Mouse (Mus musculus) common myeloid progenitor, adult 5-6 weeks (primary cell): ENCODE results near the gene Rpusd2. TPM values are rescaled to one million over a fixed set of nuclear protein-coding genes. Genes with fewer than 3 reads are reported as not detected.
"Not testable (repeated sequence)": the region's sequence is repeated elsewhere in the genome, so short reads cannot be mapped to it uniquely, and the experiment has no call there.

Experiments
- ATAC-seq: replicated peaks from 2 replicates; pipeline ENCODE4 v1.8.0; 2016; ENCODE audit warnings: low read depth, mild to moderate bottlenecking, moderate TSS enrichment, inconsistent platforms; ENCODE audit not compliant: poor library complexity, severe bottlenecking
- total RNA-seq: library from RNA; stranded (forward); fragments of 200-1000, 187-1606 nt; gene quantifications from 2 replicates; pipeline ENCODE4 v1.2.3, GENCODE M21; 2017

The Rpusd2 gene
- 22.3 and 22.8 TPM in 2 replicates for total RNA-seq

DNA sequence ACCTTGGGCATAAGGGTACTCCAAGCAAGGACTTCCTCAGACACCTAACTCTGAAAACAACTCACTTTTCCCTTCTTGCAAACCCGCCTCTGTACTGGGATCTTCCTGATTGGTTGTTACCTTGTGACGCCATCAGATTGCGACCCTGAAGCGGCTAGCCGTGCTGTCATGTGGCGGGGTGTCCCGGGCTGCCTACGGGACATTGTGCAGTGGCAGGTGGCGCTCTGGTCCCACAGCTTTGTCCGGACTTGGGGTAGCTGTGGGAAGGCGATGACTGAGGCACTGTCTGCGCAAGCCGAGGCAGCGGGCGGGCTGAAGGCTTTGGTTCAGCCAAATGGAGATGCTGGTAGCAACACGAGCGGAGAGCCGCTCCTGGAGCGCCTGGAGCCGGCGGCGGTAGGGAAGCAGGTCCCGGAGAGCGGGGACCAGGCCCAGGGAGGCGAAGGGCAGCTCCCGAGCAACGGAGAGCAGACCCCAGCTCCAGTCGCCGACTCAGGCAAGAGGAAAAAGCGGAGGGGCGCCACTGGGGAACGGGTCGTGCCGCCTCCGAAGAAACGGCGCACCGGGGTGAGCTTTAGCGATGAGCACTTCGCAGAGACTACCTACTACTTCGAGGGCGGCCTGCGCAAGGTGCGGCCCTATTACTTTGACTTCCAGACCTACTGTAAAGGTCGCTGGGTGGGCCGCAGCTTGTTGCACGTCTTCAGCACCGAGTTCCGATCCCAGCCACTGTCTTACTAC lies at the start of gene Rpusd2:
TSS of gene Rpusd2 (plus strand) at position 135 of the 741 bp plus-strand sequence.
- ATAC-seq, result peak; percentile 98

DNA sequence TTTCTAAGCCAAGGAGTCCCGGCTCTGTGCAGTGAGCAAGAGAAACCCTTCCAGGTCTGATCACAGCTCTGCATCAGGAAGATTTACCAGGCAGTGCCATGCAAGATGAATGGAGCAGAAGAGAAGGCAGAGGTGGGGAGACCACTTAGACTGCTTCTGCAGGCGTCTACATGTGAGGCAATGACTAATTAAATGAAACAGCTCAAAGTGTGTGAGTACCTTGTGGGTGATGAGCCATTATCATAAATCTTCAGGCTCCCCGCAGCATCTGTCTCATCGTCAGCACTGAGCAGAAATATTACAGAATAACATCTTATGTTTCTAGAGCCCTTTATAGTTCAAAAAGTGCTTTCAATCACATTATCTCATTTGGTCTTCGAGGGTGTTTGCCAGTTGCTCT lies 39.1 kb upstream of the Rpusd2 start:
- ATAC-seq, result no peak

DNA sequence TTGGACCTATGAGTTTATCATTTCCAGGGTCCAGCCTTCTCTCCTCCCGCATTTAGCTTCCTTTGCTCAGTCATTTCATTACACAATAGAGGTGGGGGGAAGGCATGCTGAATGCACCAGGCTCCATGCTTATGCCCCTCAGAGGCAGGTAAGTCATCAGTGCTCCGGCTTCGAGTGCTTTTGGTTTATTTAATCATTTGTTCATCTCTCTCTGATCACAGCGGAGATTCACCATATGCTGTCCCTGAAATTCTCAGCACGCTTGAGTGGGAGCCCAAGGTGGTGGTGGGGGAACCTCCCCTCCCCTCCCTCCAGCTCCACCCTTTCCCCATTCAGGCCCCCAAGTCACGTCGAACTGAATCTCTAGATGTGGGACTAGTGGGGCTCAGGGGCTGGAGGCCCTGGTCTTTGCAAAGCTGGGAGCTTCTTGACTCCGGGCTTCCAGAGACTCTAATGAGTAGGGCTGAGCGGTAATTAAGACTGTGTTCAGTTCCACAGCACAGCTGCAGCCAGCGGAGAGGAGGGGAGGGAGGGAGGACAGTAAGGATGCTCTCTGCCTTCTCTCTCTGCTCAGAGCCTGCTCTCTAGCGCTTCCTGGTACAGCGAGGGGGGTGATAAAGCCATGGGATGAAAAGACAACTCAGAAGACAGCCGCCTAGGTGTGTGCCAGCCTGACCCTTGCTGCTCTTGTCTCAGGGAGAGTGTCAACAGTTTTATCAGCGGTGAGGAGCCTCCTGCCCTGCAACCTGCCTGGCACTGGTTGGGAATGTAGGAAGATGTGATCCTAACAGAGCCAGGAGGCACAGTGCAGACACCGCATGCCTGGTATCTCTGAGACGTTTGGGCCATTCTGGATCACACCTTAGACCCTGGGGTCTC lies 38.4 kb upstream of the Rpusd2 start:
- ATAC-seq, result no peak

DNA sequence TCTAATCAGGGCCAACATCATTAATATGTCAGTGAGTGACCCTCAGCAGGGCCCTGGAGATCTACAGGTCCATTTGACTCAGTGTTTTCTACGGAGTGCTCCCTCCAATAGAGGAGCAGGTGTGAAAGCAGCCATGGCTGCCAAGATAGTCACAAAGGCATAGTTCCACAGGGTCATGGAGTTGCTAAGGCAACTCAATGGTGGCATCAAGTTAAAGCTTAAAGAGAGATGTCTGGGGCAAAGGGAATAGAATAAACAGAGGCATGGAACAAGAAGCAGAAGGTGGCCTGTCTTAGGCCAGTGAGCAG lies 37.8 kb upstream of the Rpusd2 start:
- ATAC-seq, result no peak

DNA sequence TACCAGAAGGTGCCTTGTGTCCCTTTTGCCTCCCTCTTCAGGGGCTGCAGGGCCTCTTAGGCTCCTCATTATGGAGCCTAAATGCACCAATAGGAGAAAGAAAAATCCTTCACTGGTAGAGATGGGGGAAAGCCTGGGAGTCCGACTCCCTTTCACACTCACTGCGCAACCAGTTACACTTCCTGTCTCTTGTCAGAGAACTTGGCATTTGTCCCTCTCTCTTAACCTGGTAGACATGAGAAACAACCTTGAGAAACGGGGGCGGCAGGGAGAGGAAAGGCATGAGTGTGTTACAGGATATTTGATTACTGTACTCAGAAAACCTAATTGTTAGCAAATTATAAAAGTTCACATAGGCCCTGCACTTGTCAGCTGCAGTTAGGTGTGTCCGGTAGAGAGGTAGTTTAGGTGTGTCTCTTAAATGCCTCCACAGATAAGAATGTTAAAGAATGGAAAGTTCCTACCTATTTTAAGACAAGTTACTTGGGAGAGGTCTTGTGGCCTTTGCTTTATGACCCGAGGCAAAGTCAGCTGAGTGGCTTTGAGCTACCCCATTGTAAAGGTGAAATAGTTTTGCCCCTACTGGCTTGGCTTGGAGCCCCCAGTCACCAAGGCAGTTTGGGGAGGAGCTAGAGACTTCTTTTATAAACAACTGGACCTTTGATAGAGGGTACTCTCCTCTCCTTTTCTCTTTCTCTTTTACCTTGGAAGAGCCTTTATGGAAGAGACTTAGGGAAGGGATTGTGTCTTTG lies 36.3 kb upstream of the Rpusd2 start:
- ATAC-seq, result no peak

DNA sequence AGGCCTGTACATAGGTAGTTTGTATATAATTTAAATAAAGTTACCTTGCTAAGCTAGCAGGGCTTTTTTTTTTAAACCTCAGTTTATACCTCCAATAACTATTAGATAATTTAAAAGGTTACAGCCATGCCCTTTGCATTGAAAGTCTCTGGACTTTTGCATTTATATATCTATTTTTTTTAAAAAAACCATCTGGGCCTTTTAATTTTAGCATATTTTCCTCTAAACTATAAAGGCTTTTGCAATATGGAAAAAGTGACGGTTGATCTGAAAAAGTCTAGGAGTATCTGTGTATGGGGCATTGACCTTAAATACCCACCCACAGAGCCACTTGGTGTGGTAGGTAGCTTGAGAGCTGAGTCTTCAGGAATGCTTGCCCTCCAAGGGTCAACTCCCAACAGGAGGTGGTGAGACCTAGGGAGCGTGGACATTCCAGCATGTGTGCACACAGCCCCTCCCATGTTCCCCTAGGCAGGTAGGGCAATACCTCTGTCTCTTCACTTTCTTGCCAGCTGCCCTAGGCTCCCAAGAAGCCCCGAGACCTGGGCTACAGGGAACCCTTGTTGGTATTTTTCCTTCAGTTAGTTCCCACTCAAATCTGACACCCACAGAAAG lies 35.5 kb upstream of the Rpusd2 start:
- no peak for ATAC-seq

DNA sequence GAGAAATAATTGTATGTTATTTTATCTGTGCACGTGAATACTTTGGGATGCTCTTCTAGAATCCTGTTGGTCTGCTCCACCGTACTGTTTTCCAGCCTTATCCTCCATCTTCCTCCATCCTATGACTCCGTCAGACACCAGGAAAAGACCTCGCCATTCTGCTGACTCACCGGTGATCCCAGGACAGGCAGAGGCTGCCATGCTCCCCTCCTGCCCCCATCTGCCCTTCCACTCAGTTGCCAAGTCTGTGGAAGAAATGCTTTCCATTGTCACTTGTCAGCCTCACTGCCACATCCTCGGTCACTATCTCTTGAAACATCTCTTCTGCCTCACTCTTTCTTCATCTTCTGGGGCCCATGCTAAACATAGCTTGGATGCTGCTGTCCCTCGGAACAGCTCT lies 27.7 kb upstream of the Rpusd2 start:
- no peak for ATAC-seq

DNA sequence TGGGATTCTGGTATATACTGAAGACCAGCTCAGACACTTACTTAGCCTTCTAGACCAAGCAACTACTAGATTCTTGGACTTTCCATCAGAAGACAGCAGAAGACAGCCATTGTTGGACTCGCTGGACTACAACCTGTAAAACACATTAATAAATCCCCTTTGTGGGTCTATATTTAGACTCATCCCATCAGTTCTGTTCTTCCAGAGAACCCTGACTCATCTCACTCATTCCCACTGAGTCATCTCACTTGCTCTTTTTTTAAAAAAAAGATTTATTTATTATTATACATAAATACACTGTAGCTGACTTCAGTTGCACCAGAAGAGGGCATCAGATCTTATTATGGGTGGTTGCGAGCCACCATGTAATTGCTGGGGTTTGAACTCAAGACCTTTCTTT lies 25.2 kb upstream of the Rpusd2 start:
- ATAC-seq, result no peak

DNA sequence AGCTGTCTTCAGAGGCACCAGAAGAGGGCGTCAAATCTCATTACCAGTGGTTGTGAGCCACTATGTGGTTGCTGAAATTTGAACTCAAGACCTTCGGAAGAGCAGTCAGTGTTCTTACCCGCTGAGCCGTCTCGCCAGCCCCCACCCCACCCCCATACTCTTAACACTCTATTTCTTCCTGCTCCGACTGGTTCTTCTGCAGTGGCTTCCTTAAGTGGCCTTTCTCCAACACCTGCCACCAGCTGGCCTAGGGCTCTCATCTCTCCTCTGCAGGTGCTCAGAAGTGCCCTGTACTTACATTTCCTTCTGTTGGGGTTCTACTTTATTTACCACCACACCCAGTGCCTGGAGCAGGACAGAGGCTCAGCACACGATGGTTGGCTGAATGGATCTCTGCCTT lies 19.6 kb upstream of the Rpusd2 start:
- no peak for ATAC-seq

DNA sequence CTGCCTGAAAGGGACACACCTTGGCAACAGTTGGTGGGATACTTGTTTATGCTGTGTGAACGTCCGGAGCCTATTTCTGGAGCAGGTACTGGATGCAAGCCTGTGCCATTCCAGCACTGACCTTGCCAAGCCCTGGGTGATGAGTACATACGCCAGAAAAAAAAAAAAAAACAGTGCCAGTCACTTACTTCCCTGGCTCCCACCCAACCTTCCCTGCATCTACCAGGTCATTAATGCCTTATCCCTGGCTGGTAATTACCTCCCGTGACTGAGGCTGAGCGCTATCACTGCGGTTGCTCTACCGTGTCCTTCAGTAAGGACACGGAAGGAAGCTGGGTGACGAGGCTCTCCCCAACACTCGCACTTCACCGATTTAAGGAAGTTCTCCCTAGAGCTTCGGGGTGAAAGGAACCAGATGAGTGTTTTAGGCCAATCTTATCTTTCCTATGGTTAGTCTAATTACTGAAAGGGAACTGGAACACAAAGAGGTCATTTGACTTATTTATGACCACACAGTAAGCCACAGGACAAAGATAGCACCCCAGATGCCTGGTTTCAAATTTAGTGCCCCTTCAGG lies 18.9 kb upstream of the Rpusd2 start:
- ATAC-seq, result peak; percentile 97

DNA sequence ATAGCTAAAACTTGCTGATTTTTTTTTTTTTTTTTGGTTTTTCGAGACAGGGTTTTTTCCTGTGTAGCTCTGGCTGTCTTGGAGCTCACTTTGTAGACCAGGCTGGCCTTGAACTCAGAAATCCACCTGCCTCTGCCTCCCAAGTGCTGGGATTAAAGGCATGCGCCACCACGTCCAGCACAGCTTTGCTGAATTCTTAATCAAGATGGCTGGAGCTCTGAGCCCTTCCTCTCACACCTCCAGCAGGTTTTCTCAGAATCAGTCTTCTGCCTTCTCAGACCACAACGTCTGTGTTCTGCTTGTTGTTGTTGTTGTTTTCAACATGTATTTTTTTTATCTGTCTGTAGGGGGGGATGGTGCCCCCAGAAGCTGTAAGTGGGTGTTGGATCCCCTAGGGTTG lies 18.3 kb upstream of the Rpusd2 start:
- ATAC-seq, result not testable (repeated sequence)

DNA sequence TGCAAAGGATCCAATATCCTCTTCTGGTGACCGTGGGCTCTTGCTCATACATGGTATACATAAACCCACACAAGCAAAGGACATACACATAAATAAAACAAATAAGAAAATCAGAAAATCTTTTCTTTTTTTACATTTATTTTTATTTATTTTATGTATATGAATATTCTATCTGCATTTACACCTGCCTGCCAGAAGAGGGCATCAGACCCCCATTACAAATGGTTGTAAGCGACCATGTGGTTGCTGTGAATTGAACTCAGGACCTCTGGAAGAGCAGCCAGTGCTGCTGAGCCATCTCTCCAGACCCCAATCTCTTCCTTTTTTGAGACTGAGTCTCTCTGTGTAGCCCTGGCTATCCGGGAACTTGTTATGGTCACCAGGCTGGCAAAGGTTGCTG lies 16.9 kb upstream of the Rpusd2 start:
- ATAC-seq, result no peak

DNA sequence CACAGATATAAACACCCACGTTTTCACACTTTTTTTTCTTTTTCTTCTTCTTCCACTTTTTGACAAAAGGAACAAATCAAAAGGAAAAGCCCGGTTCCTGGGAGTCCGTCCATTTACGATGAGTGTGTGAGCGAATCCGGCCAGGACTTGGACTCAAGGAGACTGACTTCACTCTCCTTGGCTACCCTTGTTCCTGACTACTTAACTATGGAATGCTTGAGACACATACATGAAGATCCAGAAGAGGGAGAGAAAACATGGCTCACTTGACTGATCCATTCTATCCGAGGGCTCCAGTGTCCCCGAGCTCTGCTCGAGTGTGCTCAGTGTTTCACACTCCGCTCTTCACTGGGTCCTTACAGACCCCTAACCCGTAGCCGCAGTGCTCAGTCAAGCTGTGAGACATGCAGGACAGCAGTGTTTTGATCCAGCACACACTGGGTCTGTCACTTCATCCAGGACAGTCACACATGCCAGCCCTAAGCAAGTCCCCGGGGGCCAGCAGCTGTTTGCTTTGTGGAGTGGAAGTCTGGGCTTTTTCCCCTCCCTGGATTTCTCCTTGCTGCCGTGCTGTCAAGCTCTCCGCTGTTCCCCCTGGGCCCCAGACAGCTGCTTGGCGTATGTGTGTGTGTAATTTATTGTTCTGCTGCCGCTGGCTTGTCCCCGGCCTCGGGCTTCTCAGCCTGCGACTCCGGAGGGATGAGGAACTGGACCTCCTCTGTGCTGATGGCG lies 16.0 kb upstream of the Rpusd2 start:
- ATAC-seq, result no peak

DNA sequence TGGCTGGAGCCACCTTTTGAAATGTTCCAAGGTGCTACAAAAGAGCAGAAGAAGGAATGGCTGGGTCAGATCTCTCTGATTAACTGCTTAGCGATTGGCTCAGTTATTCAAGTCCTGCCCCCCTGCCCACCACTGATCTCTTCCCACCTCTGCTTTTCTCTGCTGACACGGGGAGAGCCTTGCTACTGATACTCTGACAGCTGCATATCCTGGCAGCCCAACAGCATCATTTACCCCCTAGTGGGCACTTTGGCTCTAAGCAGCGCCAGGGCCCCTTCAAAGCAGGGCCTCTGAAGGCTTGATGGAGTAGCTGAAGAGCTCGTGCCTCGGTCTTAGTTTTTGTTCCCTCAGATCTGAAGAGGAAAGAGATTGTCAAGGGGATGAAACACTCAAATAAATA lies 15.5 kb upstream of the Rpusd2 start:
- no peak for ATAC-seq

DNA sequence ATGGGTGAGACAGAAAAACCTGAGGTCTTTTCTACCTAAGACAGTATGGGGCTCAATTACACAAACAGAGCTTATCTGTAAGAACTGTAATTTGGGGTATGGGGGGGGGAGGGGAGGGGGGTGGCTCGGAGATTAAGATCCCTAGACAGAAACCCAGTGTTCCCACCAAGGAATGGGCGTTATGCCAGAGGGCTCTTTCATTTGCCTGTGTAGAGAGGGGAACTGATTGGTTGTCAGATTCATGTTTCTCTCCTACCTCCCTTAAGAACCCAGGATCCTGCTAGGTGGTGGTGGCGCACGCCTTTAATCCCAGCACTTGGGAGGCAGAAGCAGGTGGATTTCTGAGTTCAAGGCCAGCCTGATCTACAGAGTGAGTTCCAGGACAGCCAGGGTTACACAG lies 15.1 kb upstream of the Rpusd2 start:
- no peak for ATAC-seq

DNA sequence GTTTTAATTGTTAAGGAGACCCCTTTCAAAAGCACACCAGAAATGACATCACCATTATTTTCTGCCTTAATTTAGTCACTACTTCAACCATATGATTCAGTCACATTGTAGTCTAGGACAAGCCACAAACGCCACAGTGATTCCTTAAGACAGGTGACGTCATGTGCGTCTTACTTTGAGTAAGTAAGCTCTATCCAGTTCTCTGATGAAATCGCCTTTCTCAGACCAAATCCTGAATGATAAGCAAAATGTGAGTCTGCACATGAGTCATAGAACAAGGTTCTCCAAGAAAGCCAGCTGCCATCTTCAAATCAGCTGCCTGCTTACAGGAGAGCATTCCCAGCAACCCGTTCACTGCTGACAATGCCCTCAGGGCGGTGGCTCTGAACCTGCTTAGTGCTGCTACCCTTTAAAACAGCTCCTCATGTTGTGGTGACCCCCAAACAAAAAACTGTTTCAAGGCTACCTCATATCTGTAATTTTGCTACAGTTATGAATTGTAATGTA lies 11.4 kb upstream of the Rpusd2 start:
- no peak for ATAC-seq

DNA sequence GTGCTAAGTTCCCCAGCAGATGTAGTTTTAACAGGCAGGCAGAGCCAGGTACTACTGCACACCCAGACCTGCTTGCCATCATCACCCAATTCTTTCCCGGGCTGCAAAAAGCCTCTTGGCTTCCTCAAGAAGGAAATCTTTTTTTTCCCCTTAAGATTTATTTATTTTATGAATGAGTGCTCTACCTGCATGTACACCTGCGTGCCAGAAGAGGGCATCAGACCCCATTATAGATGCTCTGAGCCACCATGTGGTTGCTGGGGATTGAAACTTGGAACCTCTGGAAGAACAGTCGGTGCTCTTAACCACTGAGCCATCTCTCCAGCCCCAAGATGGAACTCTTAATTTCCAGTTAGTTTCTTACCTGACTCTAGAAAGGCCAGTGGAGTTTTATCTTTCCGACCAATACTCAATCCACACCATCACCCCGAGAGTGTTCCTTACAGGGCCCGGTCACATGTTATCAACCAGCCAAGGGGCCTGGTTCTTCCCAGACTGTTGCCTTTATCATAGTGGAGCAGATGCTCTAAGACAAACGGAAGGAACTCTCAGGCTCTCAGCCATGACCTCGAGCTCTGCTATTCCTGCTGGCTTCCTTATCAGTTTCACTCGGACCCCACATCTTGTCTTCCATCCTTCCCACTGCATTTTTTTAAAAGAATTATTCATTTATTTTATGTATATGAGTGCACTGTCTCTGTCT lies 9.9 kb upstream of the Rpusd2 start:
- peak; percentile 37 for ATAC-seq

DNA sequence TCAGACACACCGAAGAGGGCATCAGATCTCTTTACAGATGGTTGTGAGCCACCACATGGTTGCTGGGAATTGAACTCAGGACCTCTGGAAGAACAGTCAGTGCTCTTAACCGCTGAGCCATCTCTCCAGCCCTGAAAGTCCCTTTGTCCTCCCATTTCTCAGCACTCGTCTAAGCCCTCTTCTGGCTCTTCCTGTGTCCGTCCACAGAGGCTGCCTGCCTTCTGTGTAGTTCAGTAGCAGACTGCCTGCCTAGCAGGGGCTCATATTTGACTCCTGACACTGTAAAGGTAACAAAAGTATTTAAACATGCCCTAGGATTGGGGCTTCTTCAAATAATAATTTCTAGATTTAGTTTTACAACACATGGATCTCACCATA lies 9.4 kb upstream of the Rpusd2 start:
- ATAC-seq, result no peak

DNA sequence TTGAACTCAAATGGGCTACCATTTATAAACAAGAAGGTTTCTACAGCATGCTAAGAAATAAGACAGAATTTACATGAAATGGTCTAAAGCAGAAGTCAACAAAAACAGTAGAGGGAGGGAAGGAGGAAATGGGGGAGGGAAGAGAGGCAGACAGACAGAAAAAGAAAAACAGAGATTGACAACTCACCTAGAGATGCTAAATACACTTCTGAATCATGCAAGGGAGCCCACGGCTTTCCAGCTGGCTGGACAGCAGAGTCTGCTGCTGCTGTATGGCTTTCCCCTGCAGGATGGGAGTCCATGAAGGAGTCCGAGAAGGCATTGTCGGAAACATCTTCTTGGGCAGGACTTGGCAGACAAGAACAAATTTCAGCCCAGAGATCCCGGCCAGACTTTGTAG lies 7.6 kb upstream of the Rpusd2 start:
- ATAC-seq, result no peak
